Mouse (Mus musculus): Measurements from ENCODE around the gene Aldh1a2. TPM values are rescaled to one million over a fixed set of nuclear protein-coding genes. Genes with fewer than 3 reads are reported as not detected.

Gene Aldh1a2
- polyA plus RNA-seq, 1 experiment from 2014 or later, result 13.1 TPM

- 0 out of 2 replicates have a peak, but pooled peaks cover 2% of the 10 kb centered on the region for H3K27me3 ChIP-seq (replicated peaks; ENCODE audit: control insufficient read depth, insufficient read depth, low read length)
- no peaks in the 10 kb centered on the region for H3K36me3 ChIP-seq (ENCODE audit: control insufficient read depth, insufficient read depth)
- H3K27ac ChIP-seq (ENCODE audit: low read length), result no peak overlapping the region
- no peak for ATAC-seq
- no peak overlapping the region for H3K4me3 ChIP-seq (replicated peaks; ENCODE audit: low read length)
- 48% methylated on average over 1 of the region's 1 CpGs for WGBS
- no peaks in the 10 kb centered on the region for H3K4me1 ChIP-seq (replicated peaks; ENCODE audit: control insufficient read depth, insufficient read depth, low read length)
- H3K9ac ChIP-seq (replicated peaks; ENCODE audit: low read depth, low read length), result no peak overlapping the region
- no peaks in the 10 kb centered on the region for H3K9me3 ChIP-seq (ENCODE audit: control insufficient read depth, low read length)
- H3K4me2 ChIP-seq (ENCODE audit: low read length), result no peak overlapping the region
Observed at GRCm38 (mm10) chr9:71236540-71236939, 21.0 kb downstream of the Aldh1a2 start.

GRCm38 (mm10) chr9:71239926-71240325 is 24.3 kb downstream of the Aldh1a2 start:
- 83% methylated on average over 2 of the region's 2 CpGs for WGBS
- H3K9ac ChIP-seq (replicated peaks; ENCODE audit: low read depth, low read length), result no peak overlapping the region
- no peak for ATAC-seq

GRCm38 (mm10) chr9:71241515-71242411 is 26.2 kb downstream of the Aldh1a2 start:
- no peak overlapping the region for H3K4me2 ChIP-seq (ENCODE audit: low read length)
- no peak overlapping the region for H3K27ac ChIP-seq (ENCODE audit: low read length)
- no peaks in the 10 kb centered on the region for H3K9me3 ChIP-seq (ENCODE audit: control insufficient read depth, low read length)
- no peaks in the 10 kb centered on the region for H3K4me1 ChIP-seq (replicated peaks; ENCODE audit: control insufficient read depth, insufficient read depth, low read length)
- no peak overlapping the region for H3K9ac ChIP-seq (replicated peaks; ENCODE audit: low read depth, low read length)
- no peak for ATAC-seq
- 47% methylated on average over 10 of the region's 10 CpGs for WGBS
- no peak overlapping the region for H3K4me3 ChIP-seq (replicated peaks; ENCODE audit: low read length)
- no peaks in the 10 kb centered on the region for H3K36me3 ChIP-seq (ENCODE audit: control insufficient read depth, insufficient read depth)
- 0 out of 2 replicates have a peak, but pooled peaks cover 2% of the 10 kb centered on the region for H3K27me3 ChIP-seq (replicated peaks; ENCODE audit: control insufficient read depth, insufficient read depth, low read length)

More at GRCm38 (mm10) chr9:71239926-71240325, 24.3 kb downstream of the Aldh1a2 start:
- Histone ChIP-seq H3K4me2 (ENCODE audit: low read length) (no peak overlapping the region), H3K9me3 (ENCODE audit: control insufficient read depth, low read length) (no peaks in the 10 kb centered on the region), H3K4me3 (replicated peaks; ENCODE audit: low read length) (no peak overlapping the region), H3K27me3 (replicated peaks; ENCODE audit: control insufficient read depth, insufficient read depth, low read length) (0 out of 2 replicates have a peak, but pooled peaks cover 2% of the 10 kb centered on the region), H3K36me3 (ENCODE audit: control insufficient read depth, insufficient read depth) (no peaks in the 10 kb centered on the region), H3K27ac (ENCODE audit: low read length) (no peak overlapping the region), H3K4me1 (replicated peaks; ENCODE audit: control insufficient read depth, insufficient read depth, low read length) (no peaks in the 10 kb centered on the region)

- no peak overlapping the region for H3K27ac ChIP-seq (ENCODE audit: low read length)
- H3K9me3 ChIP-seq (ENCODE audit: control insufficient read depth, low read length), result no peaks in the 10 kb centered on the region
- no peak overlapping the region for H3K4me3 ChIP-seq (replicated peaks; ENCODE audit: low read length)
- no peaks in the 10 kb centered on the region for H3K36me3 ChIP-seq (ENCODE audit: control insufficient read depth, insufficient read depth)
- ATAC-seq, result no peak
- 61% methylated on average over 5 of the region's 5 CpGs for WGBS
- no peak overlapping the region for H3K4me2 ChIP-seq (ENCODE audit: low read length)
- H3K27me3 ChIP-seq (replicated peaks; ENCODE audit: control insufficient read depth, insufficient read depth, low read length), result 0 out of 2 replicates have a peak, but pooled peaks cover 2% of the 10 kb centered on the region
- H3K9ac ChIP-seq (replicated peaks; ENCODE audit: low read depth, low read length), result no peak overlapping the region
- no peaks in the 10 kb centered on the region for H3K4me1 ChIP-seq (replicated peaks; ENCODE audit: control insufficient read depth, insufficient read depth, low read length)
Observed at GRCm38 (mm10) chr9:71242412-71242781, 26.8 kb downstream of the Aldh1a2 start.

- 90% methylated on average over 2 of the region's 2 CpGs for WGBS
- no peaks in the 10 kb centered on the region for H3K27me3 ChIP-seq (replicated peaks; ENCODE audit: control insufficient read depth, insufficient read depth, low read length)
Observed at GRCm38 (mm10) chr9:71254380-71254779, 38.8 kb downstream of the Aldh1a2 start.

GRCm38 (mm10) chr9:71262711-71263110 is 47.1 kb downstream of the Aldh1a2 start:
- H3K36me3 ChIP-seq (ENCODE audit: control insufficient read depth, insufficient read depth), result no peaks in the 10 kb centered on the region
- H3K4me1 ChIP-seq (replicated peaks; ENCODE audit: control insufficient read depth, insufficient read depth, low read length), result no peaks in the 10 kb centered on the region
- H3K4me2 ChIP-seq (ENCODE audit: low read length), result no peak overlapping the region
- H3K27ac ChIP-seq (ENCODE audit: low read length), result no peak overlapping the region
- 86% methylated on average over 3 of the region's 3 CpGs for WGBS
- H3K9me3 ChIP-seq (ENCODE audit: control insufficient read depth, low read length), result no peaks in the 10 kb centered on the region
- H3K4me3 ChIP-seq (replicated peaks; ENCODE audit: low read length), result no peak overlapping the region
- H3K27me3 ChIP-seq (replicated peaks; ENCODE audit: control insufficient read depth, insufficient read depth, low read length), result no peaks in the 10 kb centered on the region
- ATAC-seq, result no peak
- no peak overlapping the region for H3K9ac ChIP-seq (replicated peaks; ENCODE audit: low read depth, low read length)

More at GRCm38 (mm10) chr9:71254380-71254779, 38.8 kb downstream of the Aldh1a2 start:
- Histone ChIP-seq H3K9me3 (ENCODE audit: control insufficient read depth, low read length) (no peaks in the 10 kb centered on the region), H3K9ac (replicated peaks; ENCODE audit: low read depth, low read length) (no peak overlapping the region), H3K36me3 (ENCODE audit: control insufficient read depth, insufficient read depth) (no peaks in the 10 kb centered on the region), H3K4me2 (ENCODE audit: low read length) (no peak overlapping the region), H3K4me3 (replicated peaks; ENCODE audit: low read length) (no peak overlapping the region), H3K4me1 (replicated peaks; ENCODE audit: control insufficient read depth, insufficient read depth, low read length) (no peaks in the 10 kb centered on the region), H3K27ac (ENCODE audit: low read length) (no peak overlapping the region)
- no peak for ATAC-seq

- 88% methylated on average over 5 of the region's 5 CpGs for WGBS
- H3K27me3 ChIP-seq (replicated peaks; ENCODE audit: control insufficient read depth, insufficient read depth, low read length), result no peaks in the 10 kb centered on the region
- no peak for ATAC-seq
- H3K9me3 ChIP-seq (ENCODE audit: control insufficient read depth, low read length), result no peaks in the 10 kb centered on the region
- no peaks in the 10 kb centered on the region for H3K36me3 ChIP-seq (ENCODE audit: control insufficient read depth, insufficient read depth)
- H3K9ac ChIP-seq (replicated peaks; ENCODE audit: low read depth, low read length), result no peak overlapping the region
- H3K4me3 ChIP-seq (replicated peaks; ENCODE audit: low read length), result no peak overlapping the region
- no peak overlapping the region for H3K27ac ChIP-seq (ENCODE audit: low read length)
- H3K4me1 ChIP-seq (replicated peaks; ENCODE audit: control insufficient read depth, insufficient read depth, low read length), result no peaks in the 10 kb centered on the region
- H3K4me2 ChIP-seq (ENCODE audit: low read length), result no peak overlapping the region
Observed at GRCm38 (mm10) chr9:71269711-71270110, 54.1 kb downstream of the Aldh1a2 start.

- Histone ChIP-seq H3K4me2 (ENCODE audit: low read length) (no peak overlapping the region), H3K9ac (replicated peaks; ENCODE audit: low read depth, low read length) (no peak overlapping the region), H3K27me3 (replicated peaks; ENCODE audit: control insufficient read depth, insufficient read depth, low read length) (no peaks in the 10 kb centered on the region), H3K36me3 (ENCODE audit: control insufficient read depth, insufficient read depth) (no peaks in the 10 kb centered on the region), H3K4me3 (replicated peaks; ENCODE audit: low read length) (no peak overlapping the region), H3K4me1 (replicated peaks; ENCODE audit: control insufficient read depth, insufficient read depth, low read length) (no peaks in the 10 kb centered on the region), H3K27ac (ENCODE audit: low read length) (no peak overlapping the region), H3K9me3 (ENCODE audit: control insufficient read depth, low read length) (no peaks in the 10 kb centered on the region)
- ATAC-seq, result no peak
- 89% methylated on average over 3 of the region's 3 CpGs for WGBS
Observed at GRCm38 (mm10) chr9:71270205-71270604, 54.6 kb downstream of the Aldh1a2 start.

- Histone ChIP-seq H3K9me3 (ENCODE audit: control insufficient read depth, low read length) (no peaks in the 10 kb centered on the region), H3K4me1 (replicated peaks; ENCODE audit: control insufficient read depth, insufficient read depth, low read length) (no peaks in the 10 kb centered on the region), H3K27ac (ENCODE audit: low read length) (no peak overlapping the region), H3K4me2 (ENCODE audit: low read length) (no peak overlapping the region), H3K4me3 (replicated peaks; ENCODE audit: low read length) (no peak overlapping the region), H3K27me3 (replicated peaks; ENCODE audit: control insufficient read depth, insufficient read depth, low read length) (no peaks in the 10 kb centered on the region), H3K9ac (replicated peaks; ENCODE audit: low read depth, low read length) (no peak overlapping the region), H3K36me3 (ENCODE audit: control insufficient read depth, insufficient read depth) (no peaks in the 10 kb centered on the region)
- WGBS, result 61% methylated on average over 14 of the region's 14 CpGs
- no peak for ATAC-seq
Observed at GRCm38 (mm10) chr9:71276149-71276721, 60.6 kb downstream of the Aldh1a2 start.
